Comparison of ENCODE assay signal across 8 mouse cellular contexts in genomic region chr9:50857082-50857641, GRCm38 (mm10). TPM values are rescaled to one million over a fixed set of nuclear protein-coding genes. Genes with fewer than 3 reads are reported as not detected.
DNase-seq lines count a peak whose midpoint lies in the region; ATAC-seq and TF ChIP-seq lines count a peak whose summit lies in the region.

No protein-coding gene starts in this region.

- peak overlapping the region; percentile 53; the same call in 1 of the 2 replicates for H3K27ac ChIP-seq in lung, embryonic 16.5 days (ENCODE audit: low read length)
- H3K27ac ChIP-seq in liver, postnatal 0 days (ENCODE audit: low read depth) = peak overlapping the region; percentile 4

- no peaks in the 10 kb centered on the region for H3K9me3 ChIP-seq in lung, embryonic 16.5 days (ENCODE audit: control insufficient read depth, low read length)
- H3K9me3 ChIP-seq in liver, postnatal 0 days (ENCODE audit: low read length) = no peaks in the 10 kb centered on the region

- peak overlapping the region; percentile 71 for H3K4me2 ChIP-seq in lung, embryonic 16.5 days (ENCODE audit: low read depth, low read length)
- H3K4me2 ChIP-seq in liver, postnatal 0 days (ENCODE audit: low read depth, low read length) = peak overlapping the region; percentile 91

- TF ChIP-seq EP300 in liver, postnatal 0 days (IDR thresholded peaks at IDR 0.05; ENCODE audit: low read depth) = no peak

- DNase-seq in cerebellum, adult 8-10 months = no peak
- no peak for DNase-seq in lung, postnatal 10 days
- peak; percentile 26 for DNase-seq in forelimb bud, embryonic 11.5 days (ENCODE audit: low read depth, low spot score)
- no peak for DNase-seq in liver, postnatal 0 days
- no peak for DNase-seq in right cerebral cortex, postnatal 36 days (ENCODE audit: low spot score in 2 of 2)
- DNase-seq in urinary bladder, postnatal 4 days (ENCODE audit: low spot score in 2 of 2) = no peak

- H3K36me3 ChIP-seq in lung, embryonic 16.5 days (ENCODE audit: control insufficient read depth, insufficient read depth, low read length) = peaks cover 17% of the 10 kb centered on the region; the same call in 1 of the 2 replicates
- peaks cover 31% of the 10 kb centered on the region for H3K36me3 ChIP-seq in liver, postnatal 0 days (replicated peaks; ENCODE audit: insufficient read depth, low read length)

- H3K9ac ChIP-seq in lung, embryonic 16.5 days (ENCODE audit: low read length) = peak overlapping the region; percentile 80
- peak overlapping the region; percentile 58 for H3K9ac ChIP-seq in liver, postnatal 0 days (replicated peaks)

- 0% methylated on average over 42 of the region's 46 CpGs for WGBS in lung, embryonic 16.5 days
- 0% methylated on average over 30 of the region's 46 CpGs for WGBS in liver, postnatal 0 days (ENCODE audit: insufficient replicate concordance)

- H3K27me3 ChIP-seq in lung, embryonic 16.5 days (ENCODE audit: control insufficient read depth, insufficient read depth, low read depth, low read length) = no peaks in the 10 kb centered on the region
- no peaks in the 10 kb centered on the region for H3K27me3 ChIP-seq in liver, postnatal 0 days (ENCODE audit: insufficient read depth, low read length)

- H3K4me1 ChIP-seq in lung, embryonic 16.5 days (replicated peaks; ENCODE audit: control insufficient read depth, insufficient read depth, low read length) = peaks cover 10% of the 10 kb centered on the region; the same call in 1 of the 2 replicates
- H3K4me1 ChIP-seq in liver, postnatal 0 days (ENCODE audit: insufficient read depth) = peaks cover 30% of the 10 kb centered on the region

- ATAC-seq in cerebellum, adult (ENCODE audit: insufficient number of reproducible peaks, low FRiP score, low TSS enrichment) = peak; percentile 24
- peak; percentile 69 for ATAC-seq in lung, embryonic 16.5 days (ENCODE audit: low read depth)
- peak; percentile 52 for ATAC-seq in liver, postnatal 0 days

- TF ChIP-seq CTCF in liver, postnatal 0 days (IDR thresholded peaks at IDR 0.05; ENCODE audit: low read depth) = no peak

- peak overlapping the region; percentile 81 for H3K4me3 ChIP-seq in lung, embryonic 16.5 days (ENCODE audit: low read length)
- peak overlapping the region; percentile 85 for H3K4me3 ChIP-seq in liver, postnatal 0 days (ENCODE audit: low read depth, low read length)

RNA-seq across cellular contexts. Expression of gene Ppp2r1b, which starts 12.1 kb away (rescaled TPM):
- polyA plus RNA-seq in lung, embryonic 16.5 days (2015; fragmentation: Nextera tagmentation; extraction: Ambion mirVana) = 58.9 and 60.3 TPM in 2 replicates
- polyA plus RNA-seq in liver, postnatal 0 days (2015; fragmentation: Nextera tagmentation; extraction: Ambion mirVana) = 18.8 and 29.0 TPM in 2 replicates
